Mouse (Mus musculus) erythroblast, embryonic 14.5 days (primary cell): Measurements from ENCODE around the gene Gemin2.

ENCODE experiments used
- GATA1 ChIP-seq: IDR thresholded peaks from 2 replicates; pipeline ENCODE4 v1.6.1; 2012; ENCODE audit warnings: low read length, inconsistent platforms, mixed read lengths
- TAL1 ChIP-seq: IDR thresholded peaks from 3 replicates; pipeline ENCODE4 v1.6.1; 2012; ENCODE audit warnings: low read length, inconsistent platforms, mixed read lengths

DNA sequence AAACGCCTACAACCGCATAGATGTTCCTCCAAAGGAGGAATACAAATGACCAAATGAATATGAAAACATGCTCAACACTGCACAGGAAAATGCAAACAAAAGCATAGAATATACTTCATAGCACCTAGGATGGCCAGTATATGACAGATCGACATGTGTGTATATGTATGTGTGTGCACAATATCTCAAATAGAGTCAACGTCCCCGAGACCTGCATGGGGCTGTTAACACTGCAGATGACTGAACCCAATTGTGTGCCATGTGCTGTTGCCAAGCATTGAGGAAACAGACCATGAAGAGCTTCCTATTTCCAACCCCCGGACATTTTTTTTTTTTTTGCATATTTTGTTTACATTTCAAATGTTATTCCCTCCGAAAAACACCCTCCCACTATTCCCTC lies 27.7 kb downstream of the Gemin2 start:
- TF ChIP-seq GATA1 (no peak), TAL1 (no peak)
